Mouse (Mus musculus): ENCODE results near the gene Tmem132a.

Tmem132a gene

DNA sequence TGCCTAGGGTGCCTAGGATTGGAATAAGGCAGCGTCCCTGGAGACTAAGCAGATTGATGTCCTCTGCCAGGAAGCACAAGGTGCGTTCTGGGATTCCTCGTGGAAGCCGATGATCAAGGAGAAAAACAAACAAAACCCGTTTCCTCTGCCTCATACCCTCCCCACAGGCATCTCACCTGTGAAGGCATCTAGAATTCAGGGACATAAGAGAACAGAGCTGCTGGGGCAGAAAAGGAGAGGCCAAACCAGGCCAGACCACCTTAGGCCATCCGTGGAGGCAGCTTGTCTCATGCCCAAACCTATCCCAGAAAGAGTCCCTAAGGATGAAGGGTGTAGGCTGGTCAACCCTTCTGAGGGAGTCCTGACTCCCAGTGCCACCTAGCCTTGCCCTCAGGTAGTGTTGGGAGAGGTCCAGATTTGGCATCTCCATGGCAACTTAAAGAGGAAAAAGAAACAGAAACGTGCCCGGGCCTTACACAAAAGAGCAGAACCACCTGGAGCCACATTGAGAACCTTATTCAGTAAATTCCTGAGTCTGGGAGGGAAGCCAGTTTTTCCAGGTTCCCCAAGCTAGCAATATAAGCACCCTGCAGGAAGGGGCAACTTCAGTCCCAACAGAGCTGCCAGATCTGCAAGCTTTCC lies at the start of gene Tmem132a:
TSS of gene Tmem132a (minus strand) at position 55 of the 642 bp plus-strand sequence.
- DNase-seq, result peak; percentile 41

DNA sequence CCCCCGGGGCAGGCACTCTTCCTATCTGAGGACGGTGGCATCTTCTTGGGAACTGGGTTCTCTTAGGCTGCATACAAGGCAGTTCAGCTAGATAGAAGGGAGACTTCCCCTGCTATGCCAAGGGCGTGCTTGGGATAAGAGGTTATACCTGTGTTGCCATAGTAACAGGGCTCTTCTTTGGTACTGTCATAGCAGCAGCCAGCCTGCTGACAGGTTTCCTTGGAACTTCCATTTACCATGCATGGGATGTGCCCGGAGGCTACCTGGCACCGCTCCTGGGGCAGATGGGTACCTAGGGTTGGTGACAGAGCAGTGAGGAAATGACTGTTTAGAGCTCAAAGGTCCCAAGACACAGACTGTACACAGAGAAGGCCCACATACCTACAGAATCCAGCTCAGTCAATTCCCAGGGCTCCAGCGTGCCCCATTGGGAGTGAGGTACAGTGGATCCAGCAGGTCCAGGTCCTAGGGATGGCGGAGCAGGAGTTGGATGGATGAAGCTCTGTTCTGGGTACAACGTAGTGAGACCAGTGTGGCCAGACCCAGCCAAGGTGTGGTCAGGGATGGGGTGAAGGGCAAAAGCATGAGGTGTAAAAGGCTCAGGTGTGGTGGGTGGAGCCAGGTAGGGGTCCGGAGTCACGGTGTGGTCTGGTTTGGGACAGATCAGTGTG lies 48.7 kb upstream of the Tmem132a start:
- no peak for DNase-seq

DNA sequence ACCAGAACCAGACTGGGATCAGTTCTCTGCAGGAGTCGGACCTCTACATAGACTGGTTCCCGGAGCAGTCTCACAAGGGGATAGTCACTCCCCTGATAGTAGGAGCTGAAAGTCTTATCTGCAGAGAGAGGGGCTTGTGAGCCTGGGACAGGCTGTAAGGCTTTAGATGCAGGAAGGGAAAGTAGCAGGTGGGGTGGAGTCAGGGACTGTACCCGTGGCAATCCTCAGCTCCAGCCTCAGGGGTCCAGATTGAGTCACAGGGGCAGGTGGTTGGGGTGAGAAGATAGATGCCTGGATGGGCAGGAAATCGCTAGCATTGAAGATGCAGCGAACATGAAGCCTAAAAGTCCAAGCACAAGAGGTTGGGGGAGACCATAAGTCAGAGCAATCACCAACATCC lies 46.8 kb upstream of the Tmem132a start:
- no peak for DNase-seq

DNA sequence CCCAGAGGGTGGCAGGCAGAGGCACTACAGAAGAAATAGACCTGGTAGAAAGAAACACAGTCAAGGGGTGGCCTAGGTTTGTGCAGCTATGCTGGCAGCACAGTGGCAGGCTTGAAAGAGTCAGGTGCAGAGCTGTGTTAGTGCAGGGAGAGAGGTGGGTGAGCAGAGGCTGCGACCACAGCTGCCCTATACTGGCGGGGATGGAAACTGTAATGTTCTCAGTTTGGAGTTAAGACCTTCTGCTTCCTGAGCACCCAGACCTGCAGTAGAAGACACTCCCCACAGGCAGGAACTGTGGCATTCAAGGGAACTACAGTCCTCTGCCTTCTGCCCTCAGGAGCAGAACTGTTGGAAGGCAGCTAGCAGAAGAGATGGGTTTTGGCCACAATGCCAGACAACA lies 45.1 kb upstream of the Tmem132a start:
- DNase-seq, result no peak

DNA sequence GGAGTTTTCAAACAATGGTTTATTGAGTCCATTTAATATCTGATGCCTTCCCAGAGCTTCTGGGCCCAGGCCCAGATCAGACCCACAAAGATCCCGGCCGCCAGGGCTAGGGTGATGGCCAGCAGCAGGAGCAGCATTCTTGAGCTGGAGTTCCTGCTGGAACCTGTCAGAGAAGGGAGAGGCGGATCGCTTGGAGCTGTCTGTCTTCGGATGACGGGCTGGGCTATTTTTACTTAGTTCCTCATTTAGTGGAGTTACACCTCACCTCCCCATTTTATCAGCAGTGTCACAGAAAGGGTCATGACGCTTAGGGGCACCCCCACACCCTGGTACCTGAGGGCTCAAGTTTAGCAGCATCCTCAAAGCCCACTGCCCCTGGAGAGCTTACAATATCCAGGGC lies 44.6 kb upstream of the Tmem132a start:
- peak; percentile 21 for DNase-seq

DNA sequence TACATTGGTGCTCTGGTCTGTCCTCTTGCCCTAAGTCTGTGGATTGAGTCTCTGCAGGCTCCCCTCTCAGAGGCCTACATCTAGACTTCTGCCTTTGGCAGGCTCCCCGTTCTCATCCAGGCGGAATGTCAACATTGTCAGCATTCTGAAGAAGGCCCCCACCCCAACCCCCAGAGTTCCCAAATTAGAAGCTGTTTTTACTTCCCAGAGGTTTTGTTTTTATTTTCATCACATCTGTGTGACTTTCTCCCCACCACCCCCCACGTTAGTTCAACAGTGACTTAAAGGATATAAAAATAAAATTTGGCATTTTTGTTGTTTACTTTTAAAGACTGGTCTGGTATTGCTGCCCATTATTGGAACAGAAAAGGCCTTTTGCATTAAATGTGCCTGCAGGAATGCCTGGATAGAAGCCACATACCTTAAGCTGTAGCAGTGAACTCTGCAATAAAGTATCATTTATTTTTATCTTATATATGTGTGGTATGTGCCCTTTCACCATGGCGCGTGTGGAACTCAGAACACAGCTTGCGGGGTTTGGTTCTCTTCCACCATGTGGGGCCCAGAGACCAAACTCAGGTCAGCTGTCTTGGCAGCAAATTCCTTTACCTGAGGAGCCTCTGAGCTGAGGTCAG lies 39.5 kb upstream of the Tmem132a start:
- peak; percentile 75 for DNase-seq

DNA sequence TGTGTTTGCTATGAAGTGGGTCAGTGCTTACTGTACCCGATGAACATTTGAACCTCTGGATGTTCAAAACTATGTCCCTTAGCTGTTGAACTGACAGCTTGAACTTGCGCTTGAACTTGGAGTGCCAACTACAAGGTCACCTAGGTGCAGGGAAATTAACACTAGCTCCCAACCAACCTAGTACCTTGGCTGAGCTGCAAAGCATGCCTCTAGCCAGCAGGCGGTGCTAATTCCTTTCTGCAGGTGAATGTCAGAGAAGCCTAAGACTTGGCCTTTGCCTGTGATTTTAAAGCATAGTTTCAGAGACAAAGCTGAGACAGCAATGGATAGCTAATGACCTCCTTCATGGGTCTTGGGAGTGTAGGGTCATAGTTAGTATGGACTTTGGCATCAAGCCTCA lies 38.2 kb upstream of the Tmem132a start:
- peak; percentile 71 for DNase-seq

DNA sequence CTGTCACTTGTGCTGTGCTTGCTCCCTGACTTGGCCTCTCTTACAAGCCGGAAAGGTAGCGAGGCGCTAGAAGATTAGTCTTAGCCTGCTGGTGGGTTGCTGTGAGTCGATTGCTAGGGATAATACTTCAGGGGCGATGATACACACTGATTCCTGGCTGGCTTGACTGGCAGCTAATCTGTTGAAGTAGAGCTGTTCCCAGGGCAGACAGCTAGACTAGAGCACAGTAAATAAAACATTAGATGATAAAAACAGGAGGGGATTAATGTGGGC lies 35.9 kb upstream of the Tmem132a start:
- DNase-seq, result no peak

DNA sequence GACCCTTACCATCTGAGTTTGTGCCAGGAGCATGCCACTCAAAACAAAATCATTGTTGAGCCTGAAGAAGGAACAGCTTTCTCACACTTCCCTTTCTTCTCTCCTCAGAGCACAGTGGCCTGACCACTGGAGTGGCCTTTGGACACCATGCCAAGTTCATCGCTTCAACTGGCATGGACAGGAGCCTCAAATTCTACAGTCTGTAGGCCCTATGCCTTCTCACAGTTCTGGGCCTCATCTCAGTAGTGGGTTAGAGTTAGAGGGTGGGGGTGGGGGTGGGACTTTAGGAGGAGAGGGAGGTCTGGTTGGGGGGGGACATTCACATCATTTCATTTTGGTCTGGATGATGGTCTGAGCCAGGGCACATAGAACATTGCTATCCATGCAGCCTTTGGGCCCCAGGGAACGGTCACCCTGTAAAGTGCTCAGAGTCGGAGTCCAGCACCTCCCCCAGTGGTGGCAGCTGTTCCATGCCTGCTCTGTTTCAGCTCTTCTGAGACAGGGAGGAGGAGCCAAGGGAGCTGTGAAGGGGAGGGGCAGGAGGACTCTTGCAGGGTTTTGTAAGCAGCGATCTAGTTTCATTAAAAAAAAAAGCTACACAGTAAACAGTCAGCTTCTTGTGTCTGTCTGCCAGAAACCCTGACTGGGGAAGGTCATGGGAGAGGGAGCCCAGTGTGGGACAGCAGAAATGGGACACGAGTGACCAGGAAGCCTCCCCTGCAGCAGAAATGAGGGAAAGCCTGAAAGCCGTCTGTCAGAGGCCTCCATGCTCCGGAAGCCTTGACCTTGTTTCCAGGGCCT lies 35.4 kb upstream of the Tmem132a start:
- peak; percentile 93 for DNase-seq

DNA sequence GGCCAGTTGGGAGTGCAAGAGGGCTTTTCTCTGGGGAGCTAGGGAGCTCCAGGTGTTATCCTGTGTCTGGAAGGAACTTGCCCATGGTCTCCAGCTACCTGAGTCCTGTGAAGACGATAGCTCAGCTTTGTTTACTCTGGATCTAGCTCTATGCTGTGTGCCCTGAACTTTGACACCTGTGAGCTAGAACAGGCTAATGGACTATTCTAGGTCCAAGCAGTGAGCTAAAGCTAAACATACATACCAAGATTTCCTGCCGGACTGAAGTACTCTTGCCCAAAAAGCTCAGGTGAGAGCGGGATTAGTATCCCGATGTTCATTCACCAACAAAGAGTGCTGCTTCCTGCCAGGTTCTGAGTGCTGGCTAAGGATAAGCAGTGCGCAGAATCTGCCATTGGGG lies 34.8 kb upstream of the Tmem132a start:
- no peak for DNase-seq

DNA sequence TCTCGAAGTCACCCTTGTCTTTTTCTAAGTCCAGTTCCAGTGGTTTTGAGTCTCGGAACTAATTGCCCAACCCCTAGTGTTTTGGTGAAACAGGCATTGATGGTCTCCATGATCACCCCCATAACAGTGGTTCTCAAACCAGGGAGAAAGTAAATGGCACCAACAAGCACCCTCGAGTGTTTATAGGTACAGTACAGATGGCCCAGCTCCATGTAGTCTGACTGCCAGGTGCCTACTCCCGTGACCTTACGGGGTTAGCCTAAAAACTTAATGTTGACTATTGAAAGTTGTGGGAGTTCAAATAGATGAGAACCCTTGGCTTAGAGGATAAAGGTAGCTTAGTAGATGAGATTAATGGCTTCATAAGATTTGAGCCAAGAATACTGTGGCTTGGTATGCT lies 31.3 kb upstream of the Tmem132a start:
- no peak for DNase-seq

DNA sequence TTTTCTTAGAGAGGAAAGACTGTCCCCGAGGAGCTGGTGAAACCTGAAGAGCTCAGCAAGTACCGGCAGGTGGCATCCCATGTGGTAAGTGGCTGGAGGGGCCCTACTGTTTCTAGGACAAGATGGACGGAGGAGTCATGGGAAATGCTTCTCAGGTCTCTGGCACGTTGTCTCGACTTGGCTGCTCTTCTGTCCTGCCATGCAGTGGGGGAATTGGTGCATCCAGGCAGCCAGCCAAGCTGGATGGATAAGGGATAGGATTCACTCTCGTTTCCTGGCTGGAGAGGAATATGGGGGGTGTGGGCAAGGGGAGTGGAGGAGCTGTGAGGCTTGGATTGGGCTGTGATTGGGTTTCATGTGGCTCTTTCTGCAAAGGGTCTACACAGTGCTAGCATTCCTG lies 30.6 kb upstream of the Tmem132a start:
- DNase-seq, result no peak

DNA sequence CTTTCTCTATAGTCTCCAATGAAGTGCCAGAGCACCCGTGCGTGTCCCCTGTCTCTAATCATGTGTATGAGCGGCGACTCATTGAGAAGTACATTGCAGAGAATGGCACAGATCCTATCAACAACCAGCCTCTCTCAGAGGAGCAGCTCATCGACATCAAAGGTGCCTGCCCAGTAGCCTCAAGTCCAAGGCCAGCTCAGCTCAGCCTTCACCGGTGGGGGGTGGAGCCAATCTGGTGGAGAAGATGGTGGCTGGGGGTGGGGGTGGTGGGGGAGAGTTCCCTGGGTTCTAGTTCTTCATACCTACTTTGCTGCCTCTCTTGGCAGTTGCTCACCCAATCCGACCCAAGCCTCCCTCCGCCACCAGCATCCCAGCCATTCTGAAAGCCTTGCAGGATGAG lies 27.8 kb upstream of the Tmem132a start:
- no peak for DNase-seq

DNA sequence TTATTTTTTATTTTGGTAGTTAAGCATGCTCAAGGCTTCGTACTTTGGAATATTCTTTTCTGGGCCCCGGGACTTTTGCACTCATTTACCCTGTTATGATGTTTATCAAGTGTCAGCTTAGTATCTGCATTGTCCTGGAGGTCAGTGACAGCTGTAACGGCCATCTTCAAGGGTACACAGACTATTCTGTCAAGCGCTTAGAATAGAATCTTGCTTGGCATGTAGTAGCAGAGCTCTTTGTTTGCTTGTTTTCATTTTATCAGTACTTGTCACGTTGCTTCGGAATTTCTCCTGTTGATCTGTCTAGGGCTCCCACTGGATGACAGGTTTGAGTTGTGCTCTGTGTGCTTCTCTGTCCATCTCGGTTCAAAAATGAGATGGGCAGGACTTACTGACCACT lies 27.1 kb upstream of the Tmem132a start:
- DNase-seq, result no peak

DNA sequence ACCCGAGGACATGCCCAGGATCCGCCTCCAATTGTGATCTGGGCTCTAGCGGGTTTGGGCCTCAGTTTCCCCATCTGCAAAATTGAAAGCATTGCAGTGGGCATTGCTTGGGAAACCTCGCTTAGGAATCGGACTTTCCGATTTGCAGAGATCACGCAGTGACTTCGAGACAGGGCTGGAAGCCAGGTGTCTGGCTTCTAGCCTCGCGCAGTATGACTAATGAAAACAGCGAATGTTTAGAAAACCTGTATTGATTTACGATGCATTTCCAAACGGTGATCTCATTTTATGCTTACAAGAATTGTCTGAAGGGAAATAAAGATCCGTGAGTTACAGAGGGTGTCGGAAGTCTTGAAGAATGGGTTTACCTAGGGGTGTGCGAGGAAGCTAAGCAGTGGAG lies 26.0 kb upstream of the Tmem132a start:
- DNase-seq, result no peak

DNA sequence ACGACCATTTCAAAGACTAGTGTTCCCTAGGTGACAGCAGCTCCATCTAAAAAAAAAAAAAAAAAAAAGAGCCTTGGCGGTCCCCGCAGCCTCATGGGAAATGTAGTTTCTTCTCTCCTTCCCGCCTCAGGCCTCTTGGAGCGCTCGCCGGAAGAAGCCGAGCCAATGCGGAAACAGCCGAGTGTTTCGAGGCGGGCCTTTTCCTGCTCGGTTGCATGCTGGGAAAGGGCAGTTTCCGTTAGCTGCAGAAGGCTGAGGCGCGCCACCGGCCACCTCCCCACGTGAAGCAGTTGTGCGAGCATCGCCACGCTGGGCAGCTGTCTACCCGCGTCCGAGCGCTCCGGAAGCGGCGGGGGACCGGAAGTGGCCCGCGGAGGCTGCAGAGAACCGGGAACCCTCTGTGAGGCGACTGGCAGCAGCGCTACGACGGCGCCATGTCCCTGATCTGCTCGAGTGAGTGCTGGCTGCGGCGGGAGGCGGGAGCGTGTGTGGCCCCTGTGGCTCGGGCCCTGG lies 25.3 kb upstream of the Tmem132a start, which contains the start of gene Prpf19:
TSS of gene Prpf19 (plus strand) at position 216 of the 513 bp plus-strand sequence.
- peak; percentile 99 for DNase-seq

DNA sequence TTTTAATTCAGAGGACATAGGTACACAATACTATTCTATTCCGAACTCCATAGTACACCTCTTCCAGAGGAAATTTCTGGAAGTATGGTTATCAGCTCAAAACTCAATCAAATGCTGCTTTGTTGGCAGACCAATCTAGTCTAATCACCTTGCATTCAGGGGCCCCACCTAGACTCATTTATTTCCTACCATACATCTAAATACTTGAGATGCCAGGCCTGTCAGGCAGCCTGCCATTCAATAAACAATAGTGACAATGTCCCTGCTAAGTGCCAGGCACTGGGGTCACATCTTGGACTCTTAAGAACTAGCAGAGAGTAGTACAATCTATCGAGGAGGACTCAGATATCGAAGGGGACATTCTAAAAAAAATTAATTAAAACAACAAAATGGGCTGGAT lies 22.5 kb upstream of the Tmem132a start:
- DNase-seq, result peak; percentile 45

DNA sequence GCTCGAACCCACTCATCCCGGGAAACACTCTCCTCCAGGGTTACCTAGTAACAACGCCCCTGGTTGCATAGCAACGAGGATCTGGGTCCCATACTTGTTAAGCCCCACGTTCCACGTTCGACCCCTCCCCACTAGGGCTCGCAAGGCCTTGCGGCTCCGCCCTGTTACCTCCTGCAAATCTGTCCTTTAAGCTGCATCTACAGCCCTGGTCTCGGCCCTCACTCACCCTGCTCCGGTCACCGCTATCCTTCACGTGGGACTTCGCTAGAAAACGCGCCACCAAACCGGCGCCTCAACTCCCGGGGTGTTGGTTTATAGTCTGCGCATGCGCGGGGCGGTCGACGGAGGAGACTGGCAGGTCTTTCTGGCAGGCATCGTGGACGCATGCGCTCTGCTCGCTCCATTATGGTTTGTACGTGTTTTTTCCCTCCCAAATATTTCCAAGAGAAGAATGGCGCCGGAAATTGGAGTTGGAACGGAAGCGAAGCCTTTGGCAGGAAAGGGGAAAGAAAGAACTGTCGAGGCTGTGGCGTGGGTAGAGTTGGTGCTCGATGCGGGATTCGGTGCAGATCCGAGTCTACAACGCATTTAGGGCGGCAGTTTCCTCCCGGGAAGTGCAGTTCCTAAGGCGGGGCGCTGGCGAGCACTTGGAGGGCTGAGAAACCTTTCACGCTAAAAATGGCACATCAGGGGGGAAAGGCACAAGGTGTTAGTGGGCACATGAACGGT lies 11.8 kb upstream of the Tmem132a start, which contains the start of gene Tmem109:
TSS of gene Tmem109 (minus strand) at position 576 of the 729 bp plus-strand sequence.
- peak; percentile 96 for DNase-seq

DNA sequence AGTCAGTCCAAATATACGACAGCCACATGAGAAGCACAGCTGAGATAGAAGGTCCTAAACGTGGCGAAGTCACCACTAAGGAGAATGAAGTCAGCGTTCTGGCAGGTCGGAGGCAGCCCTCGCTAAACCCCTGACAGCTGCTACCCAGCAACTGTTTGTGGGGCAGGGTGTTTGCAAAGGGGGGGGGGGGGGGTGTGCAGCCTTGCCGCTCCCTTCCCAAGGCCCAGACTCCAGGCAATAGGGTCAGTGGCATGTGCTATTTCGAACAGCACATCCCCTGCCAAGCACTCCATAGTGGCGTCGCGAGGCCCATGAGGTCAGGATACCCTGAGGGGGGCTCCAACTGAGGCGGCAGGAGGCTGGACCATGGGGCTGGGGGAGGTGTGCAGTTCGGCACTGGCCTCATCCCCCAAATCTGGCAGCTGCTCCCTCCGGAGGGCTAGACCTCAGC lies 11.3 kb upstream of the Tmem132a start:
- peak; percentile 47 for DNase-seq

DNA sequence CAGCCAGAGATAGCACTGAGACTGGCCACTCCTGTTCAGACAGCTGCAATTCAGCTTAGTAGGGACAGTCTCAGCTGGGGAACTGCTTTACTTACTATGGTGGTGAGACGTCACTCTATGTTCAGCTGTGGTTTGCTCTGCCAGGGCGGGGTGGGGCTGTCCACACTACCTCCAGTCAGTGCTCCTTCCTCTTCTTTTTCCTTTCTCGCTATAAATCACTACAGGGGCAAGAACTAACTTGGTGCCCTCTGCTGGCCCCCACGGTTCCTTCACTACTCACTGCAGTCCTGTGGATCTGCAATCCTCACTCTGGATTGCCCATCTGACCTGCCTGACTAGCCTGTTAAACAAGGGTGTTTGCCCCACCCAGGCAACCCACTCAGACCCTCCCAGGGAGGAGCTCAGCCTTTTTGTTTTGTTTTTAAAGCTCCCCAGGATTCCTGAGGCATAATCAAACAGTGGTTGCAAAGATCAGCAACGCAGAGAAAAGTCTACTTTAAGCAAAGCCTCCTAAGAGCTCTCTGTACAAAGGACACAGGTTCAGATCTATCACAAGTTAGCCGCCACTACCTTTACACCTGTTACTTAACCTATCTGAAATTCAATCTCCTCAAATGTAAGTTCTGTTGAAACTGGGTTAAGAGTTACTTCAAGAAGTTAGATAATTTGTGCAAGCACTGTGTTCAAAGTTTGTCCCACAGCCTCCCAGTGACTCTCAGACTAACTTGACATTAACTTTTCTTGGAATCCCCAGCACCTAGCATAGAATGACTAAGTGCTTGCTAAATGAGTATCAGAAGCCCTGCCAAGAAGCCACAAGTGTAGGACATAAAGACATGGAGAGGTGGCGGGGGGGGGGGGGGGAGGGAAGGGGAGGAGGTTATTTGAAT lies 10.6 kb upstream of the Tmem132a start:
- DNase-seq, result peak; percentile 78

DNA sequence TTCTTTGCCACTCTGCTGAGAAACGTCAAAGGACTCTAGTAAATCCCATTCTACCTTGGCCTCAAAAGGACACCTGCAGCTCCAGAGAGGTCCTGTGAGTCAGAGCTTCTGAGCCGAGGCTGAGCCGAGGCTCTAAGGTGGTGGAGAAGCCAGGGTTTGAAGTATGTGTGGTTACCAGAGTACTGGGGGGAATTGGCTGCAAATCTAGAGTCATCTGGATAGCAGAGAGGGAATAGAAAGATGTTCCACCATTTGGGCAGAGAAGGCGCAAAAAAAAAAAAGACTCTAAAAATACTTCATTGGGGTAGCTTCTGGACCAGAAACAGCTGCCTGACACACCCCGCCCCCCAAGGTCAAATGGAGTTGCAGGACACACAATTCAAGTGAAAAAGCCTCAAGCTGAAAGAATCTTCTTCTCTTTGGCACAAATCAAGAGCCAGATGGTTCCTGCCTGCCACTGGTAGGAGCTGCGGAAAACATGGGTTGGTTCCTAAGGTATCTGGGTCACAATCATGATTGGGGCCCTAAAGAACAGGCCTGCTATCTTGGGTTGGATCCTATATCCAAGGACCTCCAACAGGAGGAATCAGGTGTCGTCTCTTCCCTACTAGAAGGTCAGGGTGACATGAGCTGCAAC lies 8.6 kb upstream of the Tmem132a start:
- DNase-seq, result peak; percentile 73
